Mouse (Mus musculus) stomach, postnatal 0 days (tissue): ENCODE results near the gene Cdh15.

Experiments
- CTCF ChIP-seq: IDR thresholded peaks from 2 replicates; pipeline ENCODE4 v1.5.1; 2016; ENCODE audit warnings: antibody characterized with exemption, low read depth, mild to moderate bottlenecking, moderate library complexity
- EP300 ChIP-seq: optimal IDR thresholded peaks from 2 replicates; pipeline ENCODE3; 2016; ENCODE audit warnings: antibody characterized with exemption

DNA sequence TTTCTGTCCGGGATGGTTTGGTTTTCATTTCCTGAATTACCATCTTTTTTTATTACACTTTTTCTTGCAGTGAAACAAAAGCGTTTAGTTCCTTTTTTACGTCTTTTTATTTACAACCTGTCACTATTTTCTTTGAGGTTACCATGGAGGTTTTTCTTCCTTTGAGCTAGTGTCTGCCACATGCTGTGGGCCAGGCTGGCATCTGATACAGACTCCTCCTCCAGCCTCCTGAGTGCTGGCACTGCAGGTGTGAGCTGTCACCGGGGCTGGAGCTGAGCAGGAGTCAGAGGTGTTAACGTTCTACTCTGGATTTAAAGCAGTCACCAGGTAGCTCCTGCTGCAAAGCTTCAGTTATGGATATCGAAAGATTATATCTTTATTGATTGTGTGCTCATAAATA, 25.4 kb downstream of the Cdh15 start:
- TF ChIP-seq CTCF (no peak), EP300 (no peak)
